Mouse (Mus musculus): ENCODE results near the gene Alox12.

DNA sequence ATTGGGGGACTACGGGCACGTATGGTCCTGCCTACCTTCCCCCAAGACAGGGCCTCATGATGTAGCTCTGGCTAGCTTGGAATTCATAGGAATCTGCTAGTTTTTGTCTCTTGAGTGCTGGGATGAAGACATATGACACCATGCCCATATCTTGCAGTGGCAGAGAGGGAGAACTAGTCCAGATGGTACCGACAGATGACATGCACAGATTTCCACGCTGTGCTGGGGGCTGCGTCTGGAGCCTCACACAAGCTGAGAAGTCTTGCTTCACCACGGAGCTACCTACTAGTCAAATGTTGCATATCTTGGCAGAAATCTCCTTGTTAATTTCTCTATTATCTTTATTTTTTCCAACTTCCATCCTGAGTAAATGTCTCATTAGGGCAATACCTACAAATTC lies 38.7 kb upstream of the Alox12 start:
- TF ChIP-seq POLR2A (IDR thresholded peaks at IDR 0.05; ENCODE audit: low read depth, low read length) (no peak), CTCF (conservative IDR thresholded peaks at IDR 0.05; ENCODE audit: insufficient read depth, insufficient read length, low read depth, low read length) (no peak)

Measured in kidney, adult 2 months (tissue).